Mouse (Mus musculus): ENCODE data around the gene Sf3a3. TPM values are rescaled to one million over a fixed set of nuclear protein-coding genes. Genes with fewer than 3 reads are reported as not detected.

Gene Sf3a3
- polyA plus RNA-seq, 1 experiment from 2014 or later: 155 TPM

DNA sequence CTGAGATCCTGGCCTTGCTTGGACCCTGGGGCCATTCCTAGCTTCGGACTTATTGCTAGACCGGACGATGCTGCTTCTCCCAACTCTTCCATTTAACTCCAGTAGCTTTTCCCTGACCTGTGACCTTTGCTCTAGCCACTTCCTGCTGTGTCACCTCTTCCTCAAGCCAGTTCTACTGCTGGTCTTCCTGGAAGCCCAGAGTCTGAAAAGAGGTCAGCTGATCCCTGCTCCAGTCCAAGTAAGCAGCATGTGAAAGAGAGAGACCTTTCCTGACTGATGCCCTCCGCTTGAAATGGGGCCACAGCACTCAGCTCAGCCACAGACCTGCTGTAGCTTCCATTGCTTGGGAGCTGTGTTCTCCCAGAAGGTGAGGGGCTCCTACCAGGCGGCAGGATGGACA, 22.9 kb downstream of the Sf3a3 start:
- no peak for DNase-seq (ENCODE audit: low spot score)

DNA sequence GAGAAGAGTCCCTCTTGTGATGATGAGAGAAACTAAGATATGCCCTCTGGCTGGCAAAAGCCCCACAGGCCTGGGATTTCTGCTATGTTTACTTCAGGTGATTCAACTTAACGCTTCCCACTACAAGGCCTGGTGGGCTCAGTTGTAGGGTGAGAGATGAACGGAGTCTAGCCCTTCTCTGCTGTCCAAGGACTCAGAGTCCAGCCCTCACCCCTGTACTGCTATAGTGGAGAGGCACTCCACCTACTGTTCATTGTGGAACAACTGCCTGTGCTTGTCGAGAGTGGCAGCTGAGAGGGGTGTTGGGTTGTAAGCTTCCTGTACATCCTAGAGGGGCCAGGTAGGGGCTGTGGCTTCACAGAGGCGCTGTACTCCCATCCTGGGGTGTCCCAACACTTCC, 23.4 kb downstream of the Sf3a3 start:
- peak; percentile 7 for DNase-seq (ENCODE audit: low spot score)

DNA sequence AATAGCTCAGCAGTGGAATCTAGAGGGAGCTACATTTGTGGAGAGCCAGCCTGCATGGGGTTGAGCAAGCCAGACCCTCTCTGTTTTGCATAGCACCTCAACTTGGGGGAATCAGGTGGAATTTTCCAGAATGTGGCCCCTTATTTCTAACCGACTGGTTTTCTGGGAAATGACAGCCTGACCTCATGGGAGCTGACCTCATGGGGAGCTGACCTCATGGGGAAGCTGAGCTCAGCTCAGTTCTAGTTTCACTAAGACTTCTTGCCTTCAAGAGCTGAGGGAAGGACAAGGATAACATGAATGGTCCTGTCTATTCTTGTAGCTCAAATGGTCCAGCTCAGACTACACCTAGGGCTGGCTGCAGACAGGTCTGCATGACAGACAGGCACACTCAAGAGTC, 24.2 kb downstream of the Sf3a3 start:
- DNase-seq (ENCODE audit: low spot score): no peak

DNA sequence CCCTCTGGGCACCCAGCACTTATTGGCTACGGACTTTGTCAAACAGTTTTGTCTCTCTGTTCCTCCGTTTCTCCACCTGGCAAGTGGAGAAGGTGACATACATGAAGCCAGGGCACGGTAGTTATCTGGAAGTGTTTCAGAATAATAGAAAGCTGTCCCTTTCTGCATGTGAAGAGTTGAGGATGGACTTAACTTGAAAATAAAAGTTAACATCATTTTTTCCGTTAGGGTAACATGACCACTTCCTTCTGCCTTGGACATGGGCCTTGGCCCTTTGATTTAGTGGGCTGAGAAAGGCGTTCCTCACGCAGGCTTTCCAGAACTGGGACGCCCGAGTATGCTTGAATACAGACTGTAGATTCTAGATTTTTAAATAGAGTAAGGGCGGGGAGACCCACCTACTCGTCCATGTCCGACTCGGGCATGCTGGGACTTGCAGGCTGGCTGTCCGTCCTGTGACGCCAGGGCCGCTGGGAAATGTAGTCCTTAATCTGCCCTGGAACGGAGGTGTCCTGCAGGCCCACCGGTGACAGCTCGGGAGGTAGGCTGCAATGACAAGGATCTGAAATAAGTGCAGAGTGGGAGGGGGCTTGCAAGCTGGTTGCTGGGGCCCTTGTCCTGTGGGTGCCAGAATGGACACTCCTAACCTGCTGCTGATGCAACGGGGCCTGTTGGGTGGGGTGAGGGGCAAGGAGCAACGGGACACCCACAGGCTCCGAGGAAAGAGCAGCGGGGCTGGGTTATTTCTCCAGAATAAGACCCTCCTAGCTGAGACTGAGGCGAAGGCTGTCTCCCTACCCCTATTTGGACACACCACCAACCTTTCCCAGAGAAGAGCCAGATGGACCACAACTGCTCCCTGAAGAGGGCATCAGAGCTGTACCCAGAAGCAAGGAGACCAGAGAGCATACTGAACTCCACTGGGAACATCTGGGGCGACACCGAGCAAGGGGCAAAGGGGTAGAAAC, 27.1 kb downstream of the Sf3a3 start, which contains the start of gene Inpp5b:
Gene Inpp5b, plus strand, starts transcription at position 475 of the 968 bp plus-strand sequence.
- DNase-seq (ENCODE audit: low spot score): peak; percentile 60

DNA sequence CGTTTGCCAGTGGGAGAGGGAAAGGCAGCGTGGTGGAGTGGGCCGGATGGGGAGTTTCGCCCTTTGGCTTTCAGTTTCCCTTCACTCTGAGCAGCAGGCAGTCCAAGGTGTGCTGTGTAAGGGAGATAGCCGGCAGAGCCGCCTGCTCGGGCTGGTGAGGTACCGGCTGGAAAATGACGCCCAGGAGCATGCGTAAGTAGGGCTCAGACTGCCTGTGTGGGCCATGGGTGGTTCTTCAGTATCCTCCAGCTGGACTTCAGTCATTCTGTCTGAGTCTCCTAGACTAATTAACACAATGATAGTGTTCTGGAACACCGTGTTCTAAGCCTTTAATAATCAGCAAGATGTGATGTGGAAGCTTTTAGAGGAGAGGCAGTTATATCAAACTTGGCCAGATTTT, 28.3 kb downstream of the Sf3a3 start:
- DNase-seq (ENCODE audit: low spot score): no peak

DNA sequence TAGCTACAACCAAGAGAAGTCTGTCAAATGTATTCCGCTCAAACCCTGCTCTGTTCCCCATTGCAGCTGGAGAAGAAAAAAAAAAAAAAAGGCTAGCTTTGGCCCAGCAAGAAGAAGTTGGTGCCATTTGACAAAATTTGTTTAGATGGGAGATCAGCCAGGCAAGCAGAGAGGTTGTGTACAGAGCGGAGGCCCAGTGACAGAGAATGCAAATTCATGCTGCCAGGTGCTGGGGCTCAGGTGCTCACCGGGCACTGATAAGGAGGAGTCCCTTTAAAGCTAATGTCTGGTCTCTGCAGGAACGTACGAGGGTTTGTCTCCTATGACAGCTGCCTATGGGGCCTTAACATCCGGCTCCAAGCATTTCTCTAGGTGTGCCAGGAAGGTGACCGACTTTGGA, 32.0 kb downstream of the Sf3a3 start:
- no peak for DNase-seq (ENCODE audit: low spot score)

DNA sequence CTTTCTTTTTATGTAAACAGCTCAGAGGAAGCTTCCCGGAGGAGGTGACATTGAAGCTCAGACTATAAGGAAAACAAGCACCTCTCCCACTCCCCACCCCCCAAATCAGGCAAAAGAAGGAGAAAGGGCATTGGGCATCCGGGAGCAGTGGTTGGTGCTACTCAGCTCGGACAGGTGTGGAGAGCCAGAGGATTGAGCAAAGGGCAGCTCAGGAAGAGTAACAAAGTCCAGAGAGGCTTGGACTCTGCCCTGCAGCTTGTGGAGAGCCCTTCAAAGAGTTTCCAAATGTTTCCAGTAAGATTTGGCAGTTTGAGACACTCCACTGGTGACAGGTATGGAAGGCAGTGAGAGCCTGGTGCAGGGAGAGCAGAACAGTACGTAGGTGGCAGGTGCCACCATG, 33.3 kb downstream of the Sf3a3 start:
- no peak for DNase-seq (ENCODE audit: low spot score)

DNA sequence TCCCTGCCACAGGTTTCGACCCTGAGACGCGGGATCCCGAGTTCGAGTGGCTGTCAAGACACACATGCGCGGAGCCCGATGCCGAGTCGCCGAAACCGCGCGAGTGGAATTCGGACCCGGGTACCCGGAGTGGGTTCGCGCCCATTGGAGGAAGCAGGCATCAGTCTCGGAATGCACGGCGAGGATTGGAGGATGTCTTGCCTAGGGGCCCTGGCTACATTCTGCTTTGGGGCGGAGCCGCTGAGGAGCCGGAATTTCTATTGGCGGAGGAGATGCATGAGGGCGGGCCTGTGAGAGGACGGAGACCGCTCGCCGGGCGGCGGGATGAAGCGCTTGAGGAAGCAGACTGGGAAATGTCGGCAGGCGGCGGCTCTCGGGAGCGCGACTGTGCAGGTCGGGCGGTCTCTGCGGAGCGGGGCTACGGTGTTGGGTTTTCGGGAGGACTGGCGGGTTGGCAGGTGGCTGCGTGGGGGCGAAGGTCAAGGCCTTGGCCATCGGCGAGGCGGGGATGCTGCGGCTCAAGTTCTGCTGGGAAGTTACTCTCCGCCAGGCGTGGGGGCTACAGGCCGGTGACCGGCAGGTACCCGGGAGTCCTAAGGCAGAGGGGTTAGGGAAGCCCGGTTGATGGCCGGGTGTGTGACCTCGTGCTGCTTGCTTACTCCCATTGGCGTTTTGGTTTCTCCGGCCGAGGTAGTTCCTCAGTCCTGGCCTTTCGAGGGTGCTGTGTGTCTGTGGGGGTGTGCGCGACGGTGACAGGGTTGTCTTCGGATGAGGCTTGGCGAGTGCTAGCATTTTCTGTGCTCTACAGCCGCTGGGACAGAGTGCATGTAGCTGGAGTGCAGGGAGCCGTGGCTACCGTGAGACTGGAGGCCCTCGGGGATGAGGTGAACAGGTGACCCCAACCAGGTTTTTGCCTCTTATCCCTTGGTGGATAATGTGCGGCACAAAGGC, 37.0 kb downstream of the Sf3a3 start:
- peak; percentile 97 for DNase-seq (ENCODE audit: low spot score)

DNA sequence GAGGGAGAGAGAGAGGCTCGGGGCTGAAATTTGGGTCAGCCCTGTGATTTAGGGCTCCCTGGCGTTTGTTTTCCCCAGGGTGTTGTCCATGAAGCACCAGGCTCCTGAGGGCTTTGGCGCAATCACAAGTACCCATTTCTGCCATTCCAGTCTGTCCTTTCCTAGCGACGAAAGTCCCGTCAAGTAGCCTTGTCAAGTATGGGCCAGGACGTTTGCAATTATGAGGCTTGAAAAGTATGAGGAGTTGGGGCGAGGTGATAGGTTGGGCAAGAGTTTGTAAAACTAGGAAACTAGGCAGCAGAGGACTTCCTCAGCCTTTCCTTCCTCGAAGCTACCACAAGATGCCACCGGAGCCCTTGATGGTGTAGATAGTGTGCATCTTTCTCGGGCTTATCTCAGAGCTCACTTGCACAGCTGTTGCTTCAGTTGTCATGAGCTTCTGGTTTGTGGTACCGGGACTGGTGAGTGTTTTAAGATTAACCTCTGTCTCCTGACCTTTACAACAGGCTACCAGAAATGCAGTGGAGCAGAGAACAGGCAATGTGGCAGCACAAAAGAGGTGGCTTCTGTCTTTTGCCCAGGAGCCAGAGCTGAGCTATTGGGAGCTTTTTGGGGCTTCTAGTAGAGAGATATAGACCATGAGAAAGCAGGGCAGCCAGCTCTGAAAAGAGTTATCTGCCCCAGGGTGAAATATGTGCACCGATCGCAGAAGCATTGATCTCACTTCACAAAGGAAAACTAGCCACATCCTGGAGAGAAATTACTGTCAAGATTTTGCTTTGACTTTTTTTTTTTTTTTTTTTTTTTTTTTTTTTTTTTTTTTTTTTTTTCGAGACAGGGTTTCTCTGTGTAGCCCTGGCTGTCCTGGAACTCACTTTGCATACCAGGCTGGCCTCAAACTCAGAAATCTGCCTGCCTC, 38.0 kb downstream of the Sf3a3 start:
- peak; percentile 71 for DNase-seq (ENCODE audit: low spot score)

DNA sequence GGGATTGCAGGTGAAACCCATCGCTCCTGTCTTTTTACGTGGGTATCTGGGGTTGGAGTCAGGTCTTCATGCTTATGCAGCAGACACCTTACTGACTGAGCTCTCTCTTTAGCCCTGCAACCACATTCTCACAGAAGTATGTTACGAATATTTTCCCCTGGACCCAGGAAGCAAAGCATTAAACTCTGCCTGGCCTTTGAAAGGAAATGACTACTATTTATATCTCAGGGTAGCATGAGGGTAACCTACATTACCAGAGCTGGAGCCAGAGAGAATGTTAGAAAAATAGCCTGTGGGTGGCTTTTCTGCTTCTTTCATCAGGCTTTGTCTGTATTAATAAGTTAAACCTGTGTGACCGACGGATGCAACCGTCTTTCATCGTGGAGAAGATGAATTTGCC, 41.0 kb downstream of the Sf3a3 start:
- DNase-seq (ENCODE audit: low spot score): no peak

DNA sequence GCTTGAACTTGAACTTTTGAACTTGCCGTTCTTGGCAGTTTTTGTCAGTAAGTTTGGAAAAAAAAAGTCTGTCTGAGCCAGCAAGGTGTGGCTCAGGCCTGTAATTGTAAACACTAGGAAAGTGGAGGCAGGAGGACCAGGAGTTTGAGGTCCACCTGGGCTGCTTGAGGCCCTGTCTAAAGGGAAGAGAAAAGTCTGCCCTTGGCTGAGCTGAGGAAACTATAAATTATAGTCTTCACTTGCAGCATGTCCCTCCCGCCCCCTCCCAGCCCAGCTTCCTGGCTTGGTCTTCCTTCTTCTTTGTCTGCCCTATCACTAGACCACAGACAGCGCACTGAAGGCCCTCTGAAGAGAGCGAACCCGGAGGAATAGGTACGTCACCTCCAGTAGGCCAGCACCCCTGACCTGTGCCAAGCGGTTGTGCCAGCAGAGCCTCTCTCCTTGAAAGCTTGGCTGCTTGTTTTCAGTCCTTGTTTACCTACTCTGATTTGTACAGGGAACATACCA, 44.8 kb downstream of the Sf3a3 start:
- no peak for DNase-seq (ENCODE audit: low spot score)

DNA sequence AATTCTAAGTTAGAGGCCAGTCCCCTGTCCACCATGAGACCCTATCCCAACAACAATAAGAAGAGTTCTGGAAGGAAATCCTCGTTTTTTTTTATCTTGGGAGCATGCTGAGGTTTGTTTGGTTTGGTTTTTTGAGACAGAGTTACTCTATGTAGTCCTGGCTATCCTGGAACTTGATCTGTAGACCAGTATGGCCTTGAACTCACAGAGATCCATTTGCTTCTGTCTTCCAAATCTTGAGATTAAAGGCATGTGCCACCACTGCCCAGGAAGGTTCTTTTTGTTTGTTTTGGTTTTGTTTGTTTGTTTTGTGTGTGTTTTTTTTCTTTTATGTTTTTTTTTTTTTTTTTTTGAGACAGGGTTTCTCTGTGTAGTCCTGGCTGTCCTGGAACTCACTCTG, 46.6 kb downstream of the Sf3a3 start:
- no peak for DNase-seq (ENCODE audit: low spot score)

DNA sequence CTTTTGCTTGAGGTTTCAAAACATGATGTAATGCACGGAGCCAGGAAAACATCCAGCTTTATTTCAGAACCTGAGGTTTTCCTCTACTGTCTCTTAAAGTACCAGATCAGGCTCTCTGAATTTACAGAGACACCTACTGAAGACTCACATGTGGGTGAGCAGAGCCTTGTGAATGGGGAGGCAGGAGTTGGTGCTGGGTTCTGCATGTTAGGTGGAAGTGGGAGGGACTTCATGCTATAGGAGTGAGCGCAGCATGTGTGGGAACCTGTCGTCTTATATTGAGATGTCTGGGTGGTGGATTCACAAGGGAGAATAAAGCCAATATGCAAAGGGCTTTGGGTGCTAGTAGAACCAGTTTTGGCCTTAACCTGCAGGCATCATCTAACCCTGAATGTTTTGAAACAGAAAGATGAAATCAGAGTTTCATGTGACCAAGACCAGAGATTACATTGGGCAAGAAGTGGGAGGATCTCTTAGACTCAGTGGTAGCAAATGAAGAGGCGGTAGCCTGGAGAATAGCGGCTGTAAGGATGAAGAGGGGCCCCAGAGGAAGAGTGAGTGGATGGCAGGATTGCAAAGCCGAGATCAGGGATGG, 48.4 kb downstream of the Sf3a3 start:
- no peak for DNase-seq (ENCODE audit: low spot score)

DNA sequence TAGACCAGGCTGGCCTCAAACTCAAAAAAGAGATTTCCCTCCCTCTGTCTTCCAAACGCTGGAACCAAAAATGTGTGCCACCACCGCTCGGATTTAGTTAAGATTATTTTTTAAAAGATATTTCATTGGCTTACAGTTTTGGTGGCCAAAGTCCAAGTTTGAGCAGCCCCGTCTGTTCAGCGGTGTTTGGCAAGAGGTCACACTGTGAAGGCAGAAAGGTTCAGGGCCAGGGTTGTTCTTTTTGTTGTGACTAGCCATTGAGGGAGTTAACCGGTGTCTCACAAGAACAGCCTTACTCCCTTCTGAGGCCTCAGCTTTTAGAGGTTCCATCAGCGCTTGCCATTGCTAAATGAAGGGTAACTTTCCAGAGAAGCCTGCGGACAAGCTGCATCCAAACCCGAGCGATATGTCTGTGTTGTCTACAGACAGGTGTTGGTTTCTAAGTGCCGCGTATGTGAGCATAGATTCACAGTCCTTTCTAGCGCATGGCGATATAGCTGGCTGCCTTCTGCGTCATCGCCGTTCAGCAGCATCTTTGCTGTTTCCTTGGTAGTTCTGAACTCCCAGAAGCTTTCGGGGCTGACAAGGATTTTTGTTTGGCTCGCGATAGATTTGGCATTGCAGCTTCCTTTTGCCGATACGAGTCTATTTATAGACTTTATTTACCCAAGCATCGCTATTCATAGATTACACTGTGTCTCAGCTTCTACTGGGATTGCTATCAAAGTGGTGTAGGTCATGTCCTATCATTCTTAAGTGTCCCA, 51.4 kb downstream of the Sf3a3 start:
- no peak for DNase-seq (ENCODE audit: low spot score)

DNA sequence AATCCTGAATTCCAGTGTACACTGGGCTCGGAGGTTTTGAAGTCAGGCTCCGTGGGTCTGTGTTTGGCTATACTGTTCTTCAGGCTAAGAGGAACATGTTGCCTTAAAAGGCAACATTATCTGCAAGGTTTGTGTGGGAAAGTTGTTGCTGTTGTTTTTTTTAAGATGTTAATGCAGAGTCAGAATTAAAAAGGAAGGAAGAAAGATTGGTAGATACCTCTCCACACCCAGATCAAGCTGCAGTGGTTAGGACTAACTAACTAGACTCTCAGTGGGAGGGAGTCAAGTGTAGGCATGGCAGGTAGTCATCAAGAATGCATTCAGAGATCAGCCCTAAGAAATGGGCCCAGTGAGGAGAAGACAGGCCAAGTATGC, 52.0 kb downstream of the Sf3a3 start:
- no peak for DNase-seq (ENCODE audit: low spot score)

DNA sequence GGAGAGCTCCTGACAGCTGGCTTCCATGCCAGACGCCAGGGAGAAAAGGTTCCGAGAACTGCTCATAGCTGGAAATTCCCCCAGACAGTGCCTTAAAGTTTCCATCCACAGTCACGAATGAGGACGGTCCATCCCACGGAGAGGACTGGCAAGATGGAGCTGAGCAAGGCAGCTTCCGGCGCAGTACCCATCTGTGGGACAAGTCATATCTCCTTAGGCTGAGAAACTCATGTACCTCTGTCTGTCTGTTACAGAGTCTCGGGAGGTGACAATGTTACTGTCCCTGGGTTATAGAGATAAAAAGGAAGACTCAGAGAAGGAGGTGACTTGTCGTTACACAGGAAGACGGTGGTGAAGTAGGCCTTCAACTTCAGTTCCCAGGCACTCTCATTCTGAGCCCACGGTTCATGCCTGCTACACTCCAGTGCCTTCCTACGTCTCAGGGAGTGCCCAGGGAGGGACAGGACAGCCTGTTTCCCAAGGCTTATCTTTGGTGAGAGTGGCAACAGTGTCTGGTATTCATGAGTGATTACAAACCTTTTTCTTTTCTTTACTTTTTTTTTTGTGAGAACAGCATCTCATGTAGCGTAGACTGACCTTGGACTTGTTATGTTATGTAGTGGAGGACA, 54.5 kb downstream of the Sf3a3 start:
- DNase-seq (ENCODE audit: low spot score): no peak

DNA sequence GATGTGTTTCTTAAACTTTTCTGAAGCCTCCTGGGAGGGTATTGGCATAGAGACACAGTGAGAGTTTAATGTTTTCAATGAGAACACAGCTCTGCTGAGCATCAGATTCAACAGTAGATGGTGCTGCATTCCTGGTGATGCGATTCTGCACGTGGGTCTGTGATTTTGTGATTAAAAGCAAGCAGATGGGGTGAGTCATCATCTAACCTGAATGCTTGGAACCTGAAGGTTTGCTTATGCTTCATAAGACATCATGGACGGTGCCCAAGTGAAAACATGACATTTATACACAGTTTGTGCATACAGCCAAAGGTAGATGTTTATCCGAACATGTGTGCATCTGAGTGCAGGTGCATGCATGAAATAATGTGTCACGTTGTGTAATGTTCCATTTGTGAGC, 56.0 kb downstream of the Sf3a3 start:
- DNase-seq (ENCODE audit: low spot score): no peak

DNA sequence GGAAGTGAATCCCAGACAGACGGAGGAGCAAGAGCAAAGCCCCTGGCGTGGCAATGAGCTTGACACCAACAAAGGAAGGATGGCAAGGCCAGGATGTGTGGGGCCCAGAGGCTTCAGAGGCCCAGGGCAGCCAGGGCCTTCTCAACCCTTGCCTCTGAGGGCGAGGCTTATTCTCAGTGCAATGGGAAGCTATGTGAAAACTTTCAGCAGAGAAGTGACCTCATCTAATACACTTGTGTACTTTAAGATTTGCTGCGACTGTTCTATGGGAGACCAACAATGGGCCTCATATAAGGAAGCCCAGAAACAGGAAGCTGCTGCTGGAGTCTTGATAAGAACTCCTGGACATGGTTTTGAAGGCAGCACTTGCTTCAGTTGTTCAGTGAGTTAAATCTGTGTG, 57.5 kb downstream of the Sf3a3 start:
- no peak for DNase-seq (ENCODE audit: low spot score)

DNA sequence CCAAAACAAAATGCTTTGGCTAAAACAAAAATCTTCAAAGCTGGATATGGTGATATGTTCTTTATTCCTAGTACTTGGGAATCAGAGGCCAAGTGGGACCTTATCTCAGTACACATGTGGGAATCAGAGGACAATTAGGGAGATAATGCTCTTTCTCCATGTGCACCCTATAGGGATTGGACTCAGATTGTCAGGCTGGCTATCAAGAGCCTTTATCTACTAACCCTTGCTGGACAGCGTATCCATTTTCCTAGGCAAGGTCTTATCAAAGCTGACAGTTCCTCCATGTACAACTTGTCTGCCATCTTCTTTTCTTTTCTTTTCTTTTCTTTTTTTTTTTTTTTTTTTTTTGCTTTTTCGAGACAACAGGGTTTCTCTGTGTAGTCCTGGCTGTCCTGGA, 58.9 kb downstream of the Sf3a3 start:
- no peak for DNase-seq (ENCODE audit: low spot score)
